Mouse (Mus musculus) ES-Bruce4 (cell line): Measurements from ENCODE around the gene Fmnl2.

Experiments
- CTCF ChIP-seq: IDR thresholded peaks from one replicate; pipeline ENCODE4 v1.8.1; 2011; ENCODE audit warnings: low read depth, low read length
- EP300 ChIP-seq: IDR thresholded peaks from 2 replicates; pipeline ENCODE4 v1.6.1; 2011; ENCODE audit warnings: low read depth, low read length; ENCODE audit not compliant: insufficient read depth
- POLR2A ChIP-seq: IDR thresholded peaks from one replicate; pipeline ENCODE4 v1.8.1; 2011; ENCODE audit warnings: low read length; ENCODE audit not compliant: insufficient read depth

- no peak for TF ChIP-seq POLR2A
- TF ChIP-seq CTCF, result no peak
- TF ChIP-seq EP300, result no peak
Measured at GRCm38 (mm10) chr2:52918094-52918493, 60.4 kb downstream of the Fmnl2 start.
